Mouse (Mus musculus): Measurements from ENCODE around the gene Ablim1.

DNA sequence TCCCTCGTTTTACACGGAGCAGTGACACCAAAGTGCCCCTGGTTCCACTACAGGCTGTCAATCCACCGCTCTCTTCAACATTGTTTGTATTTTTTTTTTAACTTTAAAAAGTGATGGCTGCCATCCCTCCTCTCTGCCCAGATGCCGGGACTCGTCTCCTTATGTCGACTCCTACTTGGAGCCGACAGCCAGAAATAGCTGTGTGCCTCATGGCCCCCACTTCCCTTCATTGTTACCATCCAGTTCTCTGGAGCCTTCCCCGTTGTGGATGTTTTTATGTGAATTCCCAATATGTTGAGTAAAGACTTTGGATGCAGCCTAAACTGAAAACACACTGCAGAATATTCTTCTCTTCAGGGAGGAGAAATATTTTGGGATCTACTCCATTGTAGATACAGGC is 8.7 kb downstream of the Ablim1 start:
- TF ChIP-seq CTCF (IDR thresholded peaks at IDR 0.05; ENCODE audit: low read depth, low read length) (no peak), POLR2A (IDR thresholded peaks at IDR 0.05; ENCODE audit: extremely low read depth, insufficient read depth, low read length) (no peak)

All from liver, adult 2 months (tissue).